Mouse (Mus musculus) c-Kit-positive CD71-positive TER-119-negative erythroid progenitor cells, embryonic 14.5 days (primary cell): ENCODE measurements around the gene Tcf7l1.

Experiments
- DNase-seq: peaks from one replicate; pipeline ENCODE4 v3.0.0-alpha.2; 2013; ENCODE audit warnings: low read depth

The Tcf7l1 gene

GRCm38 (mm10) chr6:72590111-72590510, 198.9 kb downstream of the Tcf7l1 start:
- DNase-seq, result no peak

GRCm38 (mm10) chr6:72588307-72588706, 200.7 kb downstream of the Tcf7l1 start:
- DNase-seq, result no peak

GRCm38 (mm10) chr6:72586701-72587100, 202.4 kb downstream of the Tcf7l1 start:
- no peak for DNase-seq

- DNase-seq, result no peak
These were observed 204.9 kb downstream of the Tcf7l1 start for GRCm38 (mm10) chr6:72584154-72584553.

GRCm38 (mm10) chr6:72583211-72583839, 205.7 kb downstream of the Tcf7l1 start:
- no peak for DNase-seq

GRCm38 (mm10) chr6:72581625-72582382, 207.2 kb downstream of the Tcf7l1 start:
- DNase-seq, result no peak
